Mouse (Mus musculus): ENCODE results near the gene Olfr658. TPM values are rescaled to one million over a fixed set of nuclear protein-coding genes. Genes with fewer than 3 reads are reported as not detected.

Olfr658 gene
- not detected for total RNA-seq (2021)
- long read RNA-seq, experiment 1 = 0 reads
- long read RNA-seq, experiment 2 = 0 reads

- DNase-seq (ENCODE audit: low spot score in 2 of 2) = peak; percentile 10 to 22
Observed at GRCm38 (mm10) chr7:104646841-104647482, at the start of gene Olfr658. Gene Olfr658, minus strand, starts transcription at chr7:104647305.

DNA sequence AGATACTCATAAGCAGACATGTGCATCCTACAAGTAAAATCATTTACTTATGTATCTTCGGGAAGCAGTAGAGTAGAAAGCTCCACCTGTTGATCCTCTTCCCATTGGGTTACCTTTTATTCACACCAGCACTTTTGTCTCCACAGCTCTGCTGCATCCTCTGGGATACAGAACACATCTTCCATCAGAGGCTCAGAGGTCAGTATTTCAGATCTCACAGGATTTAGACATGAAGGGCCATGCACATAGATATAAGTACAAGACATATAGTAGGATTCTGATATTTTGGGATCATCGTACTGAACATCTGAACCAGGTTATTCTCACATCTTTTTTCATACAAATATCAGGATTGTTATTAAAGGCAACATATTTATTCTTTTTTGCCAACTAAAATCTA lies 39.1 kb upstream of the Olfr658 start, which contains the start of gene Olfr661:
TSS of gene Olfr661 (plus strand) at position 301 of the 400 bp plus-strand sequence.
- DNase-seq (ENCODE audit: low spot score in 2 of 2) = no peak

DNA sequence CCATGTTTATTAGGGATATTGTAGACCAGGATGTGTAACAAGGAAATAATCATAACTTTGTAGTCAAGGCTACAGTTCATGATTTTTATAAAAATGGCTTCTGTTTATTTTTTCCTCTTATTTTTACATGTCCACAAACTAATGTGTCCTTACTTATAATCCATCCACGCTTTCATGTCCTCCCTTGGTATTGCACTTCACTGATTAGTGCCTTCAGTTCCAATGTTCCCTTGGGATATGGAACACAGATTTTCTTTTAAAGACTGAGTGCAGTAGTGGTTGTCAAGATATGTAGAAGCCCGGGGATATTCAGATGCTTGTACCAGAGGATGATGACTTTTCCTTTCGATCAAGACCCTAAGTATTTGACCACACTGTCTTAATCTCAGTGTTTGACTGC lies 19.3 kb upstream of the Olfr658 start, which contains the start of gene Olfr659:
TSS of gene Olfr659 (plus strand) at position 301 of the 400 bp plus-strand sequence.
- no peak for DNase-seq (ENCODE audit: low spot score in 2 of 2)

- no peak for DNase-seq (ENCODE audit: low spot score in 2 of 2)
Observed at GRCm38 (mm10) chr7:104624494-104624893, 22.6 kb downstream of the Olfr658 start, which contains the start of gene Olfr657. Gene Olfr657, plus strand, starts transcription at chr7:104624794.

DNA sequence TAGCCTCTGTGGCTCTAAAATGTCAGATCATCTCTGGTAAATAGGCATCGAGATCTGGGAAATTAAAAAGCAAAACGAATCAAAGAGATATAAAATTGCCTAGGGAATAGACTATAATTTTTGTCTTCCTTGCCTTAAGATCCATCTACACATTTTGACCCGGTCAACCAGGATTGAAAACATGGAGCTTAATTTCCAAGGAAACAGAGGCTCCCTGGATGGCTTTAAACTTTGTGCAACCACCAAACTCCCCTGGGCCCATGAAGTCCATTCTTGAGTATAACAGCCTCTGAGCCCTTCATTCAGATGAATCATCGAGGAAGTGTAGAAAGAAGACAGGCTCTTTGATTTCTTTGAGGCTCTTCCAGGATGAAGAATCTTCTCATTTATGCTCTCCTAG lies 33.5 kb downstream of the Olfr658 start, which contains the start of gene Olfr656:
TSS of gene Olfr656 (plus strand) at position 301 of the 400 bp plus-strand sequence.
- DNase-seq (ENCODE audit: low spot score in 2 of 2) = no peak

GRCm38 (mm10) chr7:104604727-104605126 lies 42.4 kb downstream of the Olfr658 start:
- DNase-seq (ENCODE audit: low spot score in 2 of 2) = no peak

GRCm38 (mm10) chr7:104603173-104603572 lies 43.9 kb downstream of the Olfr658 start:
- DNase-seq (ENCODE audit: low spot score in 2 of 2) = peak; percentile 26 to 55

DNA sequence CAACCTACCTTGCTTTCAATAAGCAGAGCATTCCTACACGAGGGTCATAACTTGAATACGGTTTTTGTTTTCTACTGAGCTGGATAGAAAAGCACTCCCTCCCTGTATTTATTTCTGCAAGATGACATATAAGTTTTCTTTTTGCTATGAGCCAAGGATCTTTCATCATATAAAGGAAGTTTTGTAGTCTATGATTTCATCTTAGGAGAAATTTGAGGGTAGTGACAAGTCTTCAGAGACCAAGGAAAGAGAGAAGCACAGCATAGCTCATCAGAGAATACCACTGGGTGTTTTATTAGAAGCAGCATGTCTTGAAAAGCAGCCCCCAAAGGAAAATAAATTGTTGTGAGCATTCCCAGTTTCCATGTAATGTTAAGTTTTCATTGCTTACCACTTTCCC lies 45.4 kb downstream of the Olfr658 start, which contains the start of gene Olfr655:
TSS of gene Olfr655 (minus strand) at position 101 of the 400 bp plus-strand sequence.
- DNase-seq (ENCODE audit: low spot score in 2 of 2) = no peak

Other genes starting within 250 kb of the Olfr658 start
- under 1 TPM; 0.17 to 0.22 TPM for gene Trim30c, start 246.5 kb downstream of the Olfr658 start, total RNA-seq (2021)
- gene Trim30a, start 182.1 kb downstream of the Olfr658 start, total RNA-seq (2021) = 1 to 10 TPM; 4.8 to 5.1 TPM
- gene Trim30d, start 139.5 kb downstream of the Olfr658 start, total RNA-seq (2021) = 1 to 10 TPM; 2.2 to 4.8 TPM
- gene Olfr651, start 97.2 kb downstream of the Olfr658 start, total RNA-seq (2021) = not detected
- not detected for gene Olfr652, start 86.4 kb downstream of the Olfr658 start, total RNA-seq (2021)
- gene Olfr653, start 70.0 kb downstream of the Olfr658 start, total RNA-seq (2021) = not detected
- gene Olfr654, start 60.3 kb downstream of the Olfr658 start, total RNA-seq (2021) = not detected
- not detected for gene Olfr655, start 45.5 kb downstream of the Olfr658 start, total RNA-seq (2021)
- gene Olfr656, start 33.4 kb downstream of the Olfr658 start, total RNA-seq (2021) = not detected
- gene Olfr657, start 22.5 kb downstream of the Olfr658 start, total RNA-seq (2021) = not detected
- not detected for gene Olfr659, start 19.4 kb upstream of the Olfr658 start, total RNA-seq (2021)
- not detected for gene Olfr661, start 39.2 kb upstream of the Olfr658 start, total RNA-seq (2021)
- gene Usp17le, start 130.2 kb upstream of the Olfr658 start, total RNA-seq (2021) = not detected
- not detected for gene Usp17lb, start 195.3 kb upstream of the Olfr658 start, total RNA-seq (2021)
- not detected for gene Usp17la, start 209.7 kb upstream of the Olfr658 start, total RNA-seq (2021)
- gene Olfr665, start 230.7 kb upstream of the Olfr658 start, total RNA-seq (2021) = not detected
- not detected for gene Olfr666, start 248.6 kb upstream of the Olfr658 start, total RNA-seq (2021)

All from adrenal gland, adult 18-20 months (tissue).